Mouse (Mus musculus): Measurements from ENCODE around the gene Ap1g1.
"Not testable (repeated sequence)": the region's sequence is repeated elsewhere in the genome, so short reads cannot be mapped to it uniquely, and the experiment has no call there.

Ap1g1 gene

GRCm38 (mm10) chr8:109778280-109778977 is at the start of gene Ap1g1:
TSS of gene Ap1g1 (plus strand) at chr8:109778554.
- peak; percentile 98 for DNase-seq

GRCm38 (mm10) chr8:109731012-109731411 is 47.3 kb upstream of the Ap1g1 start:
- DNase-seq = no peak

- DNase-seq = no peak
These were observed 44.3 kb upstream of the Ap1g1 start for GRCm38 (mm10) chr8:109734018-109734417.

GRCm38 (mm10) chr8:109736819-109737218 is 41.5 kb upstream of the Ap1g1 start:
- no peak for DNase-seq

GRCm38 (mm10) chr8:109737237-109738048 is 40.9 kb upstream of the Ap1g1 start, which contains the start of gene Atxn1l:
TSS of gene Atxn1l (minus strand) at chr8:109737739.
- DNase-seq = peak; percentile 93

- DNase-seq = no peak
These were observed 40.3 kb upstream of the Ap1g1 start for GRCm38 (mm10) chr8:109738049-109738380.

- no peak for DNase-seq
These were observed 30.7 kb upstream of the Ap1g1 start for GRCm38 (mm10) chr8:109747468-109748199.

GRCm38 (mm10) chr8:109750274-109750673 is 28.1 kb upstream of the Ap1g1 start:
- DNase-seq = no peak

GRCm38 (mm10) chr8:109750699-109751098 is 27.7 kb upstream of the Ap1g1 start:
- no peak for DNase-seq

GRCm38 (mm10) chr8:109751731-109752485 is 26.4 kb upstream of the Ap1g1 start:
- no peak for DNase-seq

- DNase-seq = no peak
These were observed 23.7 kb upstream of the Ap1g1 start for GRCm38 (mm10) chr8:109754696-109755095.

- DNase-seq = not testable (repeated sequence)
These were observed 22.8 kb upstream of the Ap1g1 start for GRCm38 (mm10) chr8:109755554-109755953.

GRCm38 (mm10) chr8:109756849-109757248 is 21.5 kb upstream of the Ap1g1 start:
- no peak for DNase-seq

- no peak for DNase-seq
These were observed 18.9 kb upstream of the Ap1g1 start for GRCm38 (mm10) chr8:109759426-109759825.

GRCm38 (mm10) chr8:109760221-109760620 is 18.1 kb upstream of the Ap1g1 start:
- no peak for DNase-seq

GRCm38 (mm10) chr8:109764031-109764430 is 14.3 kb upstream of the Ap1g1 start:
- no peak for DNase-seq

- DNase-seq = no peak
These were observed 12.3 kb upstream of the Ap1g1 start for GRCm38 (mm10) chr8:109766081-109766480.

GRCm38 (mm10) chr8:109773154-109773553 is 5.2 kb upstream of the Ap1g1 start:
- no peak for DNase-seq

- DNase-seq = no peak
These were observed 503 bp upstream of the Ap1g1 start for GRCm38 (mm10) chr8:109777851-109778250.

GRCm38 (mm10) chr8:109778993-109779421 is 653 bp downstream of the Ap1g1 start:
- DNase-seq = peak; percentile 19

GRCm38 (mm10) chr8:109779431-109780228 is 1.3 kb downstream of the Ap1g1 start:
- no peak for DNase-seq

- DNase-seq = no peak
These were observed 2.2 kb downstream of the Ap1g1 start for GRCm38 (mm10) chr8:109780548-109780947.
